Mouse (Mus musculus) embryonic stem cell, embryonic (primary cell): ENCODE results near the gene Emsy.

Experiments
- CTCF ChIA-PET, 4 experiments: fragments of 300-600 bp in 2 of 4; fragments of 350-600 bp in 2 of 4; sonication (Branson Sonifier 250); formaldehyde crosslinking; loops; one replicate each; lab custom pipeline; 2022; ENCODE audit warnings: inconsistent platforms in 2 of 4; lab: Charles Lee
- POLR2A ChIA-PET, 4 experiments: fragments of 300-600 bp in 2 of 4; fragments of 350-600 bp in 2 of 4; sonication (Branson Sonifier 250); formaldehyde crosslinking; loops; one replicate each; lab custom pipeline; 2022; ENCODE audit warnings: antibody characterized with exemption in 4 of 4, inconsistent platforms in 1 of 4; lab: Charles Lee

Emsy gene

DNA sequence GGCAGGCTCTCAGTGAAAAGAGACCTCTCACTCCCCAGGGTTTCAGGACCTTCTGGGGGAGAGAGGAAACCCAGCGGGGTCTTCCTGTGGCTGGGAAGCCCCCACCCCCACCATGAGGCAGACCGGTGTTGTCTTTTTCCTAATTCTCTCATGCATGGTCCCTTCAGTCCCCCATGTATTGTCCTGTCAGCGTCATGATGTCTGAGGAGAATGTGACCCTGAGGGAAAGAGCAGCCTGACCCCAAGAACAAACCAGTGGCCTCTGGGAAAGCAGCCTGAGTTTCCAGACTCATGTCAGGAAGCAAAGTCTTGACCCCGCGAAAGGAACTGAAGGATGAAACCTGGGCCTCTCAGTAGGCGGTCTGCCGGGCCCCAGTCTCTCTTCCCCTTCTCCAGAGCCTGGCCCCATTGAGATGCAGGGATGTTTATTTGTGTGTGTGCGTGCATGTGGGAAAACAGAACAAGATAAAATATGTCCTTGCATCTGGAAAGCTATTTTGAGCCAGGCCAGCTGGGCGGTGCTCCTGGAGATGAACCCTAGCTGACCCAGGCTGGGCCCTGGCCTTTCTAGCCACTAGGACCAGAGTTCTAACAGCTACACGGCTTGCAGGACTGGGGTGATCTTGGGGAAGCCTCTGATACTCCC is 84.2 kb downstream of the Emsy start:
- ChIA-PET POLR2A (interaction anchor here in 1 of 4 experiments (0.6 to 2.1 kb wide), 4 partner anchors 9 to 283 kb away, joined by 3 to 6 read pairs (median 4); no protein-coding TSS in a partner anchor), CTCF (interaction anchor here in 1 of 4 experiments (0.5 kb wide), 1 partner anchor 70 kb away, joined by 4 read pairs; no protein-coding TSS in a partner anchor)

DNA sequence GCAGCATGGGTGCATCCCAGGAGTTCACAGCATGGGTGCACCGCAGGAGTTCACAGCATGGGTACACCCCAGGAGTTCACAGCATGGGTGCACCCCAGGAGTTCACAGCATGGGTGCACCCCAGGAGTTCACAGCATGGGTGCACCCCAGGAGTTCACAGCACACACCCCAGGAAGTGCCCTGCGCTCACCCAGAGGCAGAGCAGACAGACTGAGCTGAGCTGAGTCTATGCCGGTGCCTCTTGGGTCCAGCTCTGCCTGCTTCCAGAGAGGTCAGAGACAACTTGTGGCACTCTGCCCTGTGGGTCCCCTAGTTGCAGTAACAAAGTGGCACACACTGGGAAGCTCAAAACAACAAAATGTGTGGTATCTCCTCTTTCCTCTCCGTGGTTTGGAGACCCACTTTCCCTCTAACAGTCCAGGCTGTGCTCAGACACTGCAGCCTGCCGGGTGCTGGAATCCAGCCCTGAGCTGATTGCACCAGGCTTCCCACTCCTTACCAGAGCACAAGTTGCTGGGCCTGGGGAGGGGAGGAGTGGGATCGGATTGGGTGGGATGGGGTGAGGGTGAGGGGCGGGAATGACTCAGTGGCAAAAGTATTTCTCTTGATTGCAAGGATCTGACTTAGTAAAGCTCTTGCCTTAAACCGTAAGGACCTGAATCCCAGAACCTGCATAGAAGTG is 85.6 kb downstream of the Emsy start:
- POLR2A ChIA-PET: interaction anchor here (0.7 to 2.1 kb wide), 7 partner anchors 10 to 1537 kb away, joined by 3 to 5 read pairs (median 4); partner anchors contain the start of gene Emsy (in 1 of the 4)
- CTCF ChIA-PET: interaction anchor here in 2 of 4 experiments (0.7 kb wide), 2 partner anchors 229 to 1440 kb away, joined by 3 to 4 read pairs; no protein-coding TSS in a partner anchor

- POLR2A ChIA-PET: interaction anchor here in 1 of 4 experiments (0.8 to 2.1 kb wide), 3 partner anchors 11 to 219 kb away, joined by 3 to 5 read pairs (median 3); no protein-coding TSS in a partner anchor
Observed at GRCm38 (mm10) chr7:98567056-98567455, 89.5 kb downstream of the Emsy start.

GRCm38 (mm10) chr7:98564607-98565364 is 91.8 kb downstream of the Emsy start:
- CTCF ChIA-PET: interaction anchor here in 2 of 4 experiments (0.6 to 0.7 kb wide), 3 partner anchors 31 to 551 kb away, joined by 3 to 10 read pairs (median 5); no protein-coding TSS in a partner anchor
- POLR2A ChIA-PET: interaction anchor here in 1 of 4 experiments (0.5 to 1.6 kb wide), 4 partner anchors 8 to 92 kb away, joined by 3 to 4 read pairs (median 3); partner anchors contain the start of gene Emsy

More at GRCm38 (mm10) chr7:98567056-98567455, 89.5 kb downstream of the Emsy start:
- CTCF ChIA-PET: no interaction called here

DNA sequence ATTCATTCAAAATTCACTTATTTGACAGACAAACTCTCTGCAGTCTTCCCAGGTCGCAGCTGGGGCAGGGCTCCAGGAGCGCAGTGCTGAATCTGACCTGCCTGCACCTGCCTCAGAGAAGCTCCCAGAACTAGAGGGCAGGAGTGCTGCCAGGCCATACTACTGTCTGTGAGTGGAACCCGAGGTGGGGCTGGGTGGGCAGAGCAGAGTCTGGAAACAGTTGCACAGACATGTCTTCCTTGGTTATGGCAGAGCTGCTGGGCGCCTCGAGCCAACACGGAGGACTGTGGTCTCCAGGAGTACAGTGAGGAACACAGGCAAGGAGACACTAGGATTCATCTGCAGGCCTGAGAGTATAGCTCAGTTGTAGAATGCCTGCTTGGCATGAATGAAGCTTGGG is 92.6 kb downstream of the Emsy start:
- CTCF ChIA-PET: interaction anchor here in 1 of 4 experiments (0.6 kb wide), 1 partner anchor 128 kb away, joined by 3 read pairs; no protein-coding TSS in a partner anchor
- POLR2A ChIA-PET: interaction anchor here in 1 of 4 experiments (0.5 to 1.6 kb wide), 3 partner anchors 9 to 92 kb away, joined by 3 to 4 read pairs (median 3); partner anchors contain the start of gene Emsy

DNA sequence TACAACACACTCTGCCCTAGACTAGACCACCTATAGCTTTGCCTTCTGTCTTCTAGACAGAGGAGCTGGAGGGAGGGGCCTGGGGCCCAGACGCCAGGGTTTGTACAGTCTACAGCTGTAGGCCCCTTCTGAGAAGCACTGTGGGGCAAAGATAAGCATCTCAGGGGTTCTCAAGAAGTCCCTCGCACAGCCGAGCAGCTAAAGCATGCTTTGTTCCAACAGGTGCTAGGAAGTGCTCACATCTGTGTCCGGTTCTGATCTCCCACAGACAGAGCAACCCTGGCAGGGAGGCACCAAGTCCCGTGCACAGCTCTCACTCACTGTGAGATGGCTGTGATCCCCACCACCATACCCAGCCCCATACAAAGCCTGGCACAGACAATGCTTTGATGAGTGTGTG is 93.6 kb downstream of the Emsy start:
- ChIA-PET POLR2A (interaction anchor here in 2 of 4 experiments (0.7 to 1.6 kb wide), 2 partner anchors 10 to 91 kb away, joined by 3 to 4 read pairs; no protein-coding TSS in a partner anchor), CTCF (no interaction called here)

GRCm38 (mm10) chr7:98562186-98562585 is 94.4 kb downstream of the Emsy start:
- CTCF ChIA-PET: no interaction called here
- POLR2A ChIA-PET: no interaction called here

DNA sequence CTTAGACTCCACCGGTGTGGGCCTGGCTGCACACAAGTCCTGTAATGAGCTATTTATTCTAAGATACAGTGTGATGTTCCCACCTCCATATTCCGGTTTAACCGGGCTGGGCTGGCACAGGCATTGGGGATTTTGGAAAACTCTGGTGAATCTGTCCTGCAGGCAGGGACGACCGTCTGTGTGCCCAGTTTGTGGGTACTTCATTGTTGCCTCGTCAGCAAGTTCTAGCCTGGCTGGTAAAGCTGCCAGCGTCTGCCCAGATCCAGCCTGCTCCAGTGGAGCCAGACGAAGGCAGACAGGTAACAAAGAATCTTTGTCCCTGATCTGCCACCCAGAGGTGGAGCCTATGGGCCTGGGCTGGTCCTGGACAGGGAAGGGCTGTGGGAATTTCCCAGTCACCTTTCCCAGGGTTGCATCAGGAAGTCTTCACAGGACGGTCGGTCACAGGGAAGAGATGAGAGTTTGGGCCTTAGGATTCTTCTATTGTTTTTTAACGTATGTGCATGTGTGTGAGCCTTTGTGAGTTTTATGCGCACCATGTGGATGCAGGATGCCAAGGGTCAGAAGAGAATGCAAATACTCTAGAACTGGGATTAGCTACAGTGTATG is 94.9 kb downstream of the Emsy start:
- POLR2A ChIA-PET: interaction anchor here in 2 of 4 experiments (1.2 kb wide), 2 partner anchors 28 to 95 kb away, joined by 3 read pairs; partner anchors contain the start of gene Emsy (in 1 of the 2)
- CTCF ChIA-PET: interaction anchor here in 1 of 4 experiments (0.5 kb wide), 1 partner anchor 136 kb away, joined by 4 read pairs; no protein-coding TSS in a partner anchor

- ChIA-PET POLR2A (interaction anchor here in 1 of 4 experiments (1.5 kb wide), 2 partner anchors 54 to 99 kb away, joined by 3 to 4 read pairs; no protein-coding TSS in a partner anchor), CTCF (no interaction called here)
Observed at GRCm38 (mm10) chr7:98558128-98558921, 98.3 kb downstream of the Emsy start.

GRCm38 (mm10) chr7:98556767-98557394 is 99.7 kb downstream of the Emsy start:
- ChIA-PET CTCF (interaction anchor here in 1 of 4 experiments (0.6 kb wide), 1 partner anchor 12 kb away, joined by 4 read pairs; no protein-coding TSS in a partner anchor), POLR2A (interaction anchor here in 1 of 4 experiments (1.5 kb wide), 2 partner anchors 53 to 101 kb away, joined by 3 to 4 read pairs; no protein-coding TSS in a partner anchor)

DNA sequence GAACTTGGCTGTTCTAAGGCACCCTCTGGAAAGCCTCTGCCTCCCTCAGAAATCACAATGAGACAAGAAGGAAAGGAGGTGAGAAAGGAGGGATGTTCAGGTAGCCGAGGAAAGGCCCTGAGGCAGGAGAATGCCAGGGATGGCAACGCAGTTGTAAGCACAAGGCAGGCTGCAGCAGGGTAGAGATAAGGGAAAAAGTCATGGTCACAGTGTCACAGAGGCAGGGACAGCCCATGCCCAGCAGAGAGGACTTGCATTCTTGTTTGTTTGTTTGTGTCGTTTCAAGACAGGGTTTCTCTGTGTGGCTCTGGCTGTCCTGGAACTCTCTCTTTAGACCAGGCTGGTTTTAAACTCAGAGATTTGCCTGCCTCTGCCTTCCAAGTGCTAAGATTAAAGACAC is 105.5 kb downstream of the Emsy start:
- CTCF ChIA-PET: interaction anchor here in 1 of 4 experiments (1.6 kb wide), 1 partner anchor 114 kb away, joined by 5 read pairs; no protein-coding TSS in a partner anchor
- POLR2A ChIA-PET: no interaction called here

- CTCF ChIA-PET: interaction anchor here in 1 of 4 experiments (1.6 kb wide), 1 partner anchor 113 kb away, joined by 5 read pairs; no protein-coding TSS in a partner anchor
- POLR2A ChIA-PET: no interaction called here
Observed at GRCm38 (mm10) chr7:98550596-98550995, 106.0 kb downstream of the Emsy start.

DNA sequence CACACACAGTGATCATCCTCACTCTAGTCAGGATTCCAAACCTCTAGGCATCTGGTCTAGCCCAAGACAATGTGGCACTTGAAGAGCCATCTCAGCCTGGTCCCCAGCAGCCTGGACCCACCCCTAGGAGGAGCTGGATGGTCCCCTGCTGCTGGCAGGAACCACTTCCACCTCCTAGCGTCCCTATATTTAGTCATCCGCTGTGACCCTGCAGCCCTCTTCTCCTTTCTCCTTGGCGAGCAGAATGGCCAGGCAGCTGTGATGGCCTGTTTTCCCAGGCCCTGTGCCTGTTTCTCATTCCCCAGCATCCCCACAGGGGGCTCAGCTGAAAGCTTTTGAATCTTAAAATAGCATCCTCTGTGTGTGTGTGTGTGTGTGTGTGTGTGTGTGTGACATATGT is 107.7 kb downstream of the Emsy start:
- ChIA-PET POLR2A (no interaction called here), CTCF (no interaction called here)

DNA sequence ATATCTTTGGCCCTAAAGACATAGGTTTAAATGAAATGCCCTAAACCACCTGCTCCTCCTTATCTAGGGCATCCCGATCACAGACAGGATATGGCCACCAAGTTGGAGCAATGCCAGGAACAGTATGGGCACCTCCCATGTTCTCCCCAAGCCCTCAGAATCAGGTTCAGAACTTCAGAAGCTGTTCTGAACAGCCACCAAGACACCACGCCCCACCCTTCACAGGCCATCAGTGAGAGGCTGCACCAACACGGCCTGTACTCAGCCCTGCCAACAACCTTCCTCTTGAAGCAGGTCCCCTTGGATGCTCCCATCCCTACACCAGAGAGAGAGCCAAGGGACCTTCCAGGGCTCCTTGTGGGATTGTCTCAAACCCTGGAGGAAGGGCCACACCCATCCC is 112.0 kb downstream of the Emsy start:
- CTCF ChIA-PET: no interaction called here
- POLR2A ChIA-PET: no interaction called here

- CTCF ChIA-PET: no interaction called here
- POLR2A ChIA-PET: no interaction called here
Observed at GRCm38 (mm10) chr7:98543853-98544370, 112.7 kb downstream of the Emsy start.

GRCm38 (mm10) chr7:98542731-98543142 is 113.8 kb downstream of the Emsy start:
- ChIA-PET POLR2A (no interaction called here), CTCF (no interaction called here)
